Comparison of ENCODE assay signal across 13 mouse cellular contexts in the genomic region with DNA sequence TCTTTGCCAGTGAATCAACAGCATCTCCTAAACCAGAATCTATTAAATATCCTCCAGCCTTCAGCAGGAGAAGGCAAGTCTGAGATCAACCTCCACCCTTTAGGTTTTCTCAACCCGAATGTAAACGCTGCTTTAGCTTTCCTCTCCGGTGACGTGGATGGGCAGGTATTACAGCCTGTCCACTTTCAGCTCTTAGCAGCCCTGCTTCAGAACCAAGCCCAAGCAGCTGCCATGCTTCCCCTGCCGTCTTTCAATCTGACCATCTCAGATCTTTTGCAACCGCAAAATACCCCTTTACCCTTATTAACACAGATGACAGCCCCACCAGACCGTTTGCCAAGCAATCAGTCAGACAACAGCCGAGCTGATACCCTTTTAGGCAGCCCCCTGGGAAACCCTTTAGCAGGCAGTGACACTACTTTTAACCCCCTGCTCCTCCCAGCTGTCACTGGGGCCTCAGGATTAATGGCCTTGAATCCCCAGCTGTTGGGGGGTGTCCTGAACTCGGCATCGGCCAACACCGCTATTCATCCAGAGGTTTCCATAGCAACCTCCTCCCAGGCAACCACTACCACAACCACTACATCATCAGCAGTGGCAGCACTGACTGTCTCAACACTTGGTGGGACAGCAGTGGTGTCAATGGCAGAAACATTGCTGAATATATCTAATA.
DNase-seq lines count a peak whose midpoint lies in the region; ATAC-seq and TF ChIP-seq lines count a peak whose summit lies in the region.
"Had no signal": no experiment of that assay in that cellular context is flagged by ENCODE, and none has a peak within 500 bp of the region (broad histone marks: within the 10 kb centered on the region; RNA-seq: fewer than 3 reads in every experiment).

No protein-coding gene starts in this region.

- no peak overlapping the region for H3K27ac ChIP-seq in kidney, embryonic 16.5 days (ENCODE audit: low read length)
- no peak overlapping the region for H3K27ac ChIP-seq in forebrain, embryonic 15.5 days (replicated peaks)
- no peak overlapping the region for H3K27ac ChIP-seq in thymus, adult 2 months (ENCODE audit: control insufficient read depth, insufficient read depth, low read length)
- H3K27ac ChIP-seq: embryonic facial prominence, embryonic 15.5 days; intestine, embryonic 15.5 days had no signal

- H3K27me3 ChIP-seq in kidney, embryonic 16.5 days (ENCODE audit: insufficient read depth, low read length) = no peaks in the 10 kb centered on the region
- no peaks in the 10 kb centered on the region for H3K27me3 ChIP-seq in forebrain, embryonic 15.5 days
- no peaks in the 10 kb centered on the region for H3K27me3 ChIP-seq in thymus, adult 2 months (ENCODE audit: control insufficient read depth, insufficient read depth, low read length)
- H3K27me3 ChIP-seq: embryonic facial prominence, embryonic 15.5 days; intestine, embryonic 15.5 days; Patski had no signal

- no peaks in the 10 kb centered on the region for H3K36me3 ChIP-seq in kidney, embryonic 16.5 days (ENCODE audit: insufficient read depth, low read length)
- H3K36me3 ChIP-seq in forebrain, embryonic 15.5 days = peaks cover 3% of the 10 kb centered on the region; the same call in 1 of the 2 replicates
- H3K36me3 ChIP-seq in thymus, adult 2 months (ENCODE audit: control insufficient read depth, insufficient read depth, low read length) = no peaks in the 10 kb centered on the region
- H3K36me3 ChIP-seq: embryonic facial prominence, embryonic 15.5 days; intestine, embryonic 15.5 days had no signal

- peak; percentile 31; the same call in 1 of the 2 replicates for ATAC-seq in kidney, embryonic 16.5 days (ENCODE audit: low FRiP score, low TSS enrichment)
- ATAC-seq in forebrain, embryonic 15.5 days (replicated peaks) = peak; percentile 88
- no peak for ATAC-seq in megakaryocyte-erythroid progenitor cell, adult 5-6 weeks (replicated peaks; ENCODE audit: low FRiP score, low TSS enrichment, poor library complexity, severe bottlenecking)
- ATAC-seq: intestine, embryonic 15.5 days; Patski had no signal

- no peaks in the 10 kb centered on the region for H3K9me3 ChIP-seq in kidney, embryonic 16.5 days (ENCODE audit: low read length)
- H3K9me3 ChIP-seq in forebrain, embryonic 15.5 days = no peaks in the 10 kb centered on the region
- H3K9me3 ChIP-seq: embryonic facial prominence, embryonic 15.5 days; intestine, embryonic 15.5 days had no signal

- TF ChIP-seq POLR2A in thymus, adult 2 months (IDR thresholded peaks at IDR 0.05; ENCODE audit: control insufficient read depth, extremely low read depth, insufficient read depth, low read length, poor library complexity) = no peak

- no peak for DNase-seq in kidney, adult 9 months
- peak; percentile 91 for DNase-seq in mesoderm, embryonic 11.5 days (ENCODE audit: low read depth, low spot score)
- peak; percentile 75 for DNase-seq in retina, postnatal 1 day
- no peak for DNase-seq in thymus, adult 18-20 months
- no peak for DNase-seq in thymus, adult 2 months
- DNase-seq: heart, adult 18-20 months; lung, postnatal 36 days had no signal

- no peak overlapping the region for H3K9ac ChIP-seq in kidney, embryonic 16.5 days (replicated peaks; ENCODE audit: low read length)
- no peak overlapping the region for H3K9ac ChIP-seq in forebrain, embryonic 15.5 days (replicated peaks)
- H3K9ac ChIP-seq: embryonic facial prominence, embryonic 15.5 days; intestine, embryonic 15.5 days had no signal

- no peak overlapping the region for H3K4me3 ChIP-seq in kidney, embryonic 16.5 days (ENCODE audit: low read length)
- H3K4me3 ChIP-seq in forebrain, embryonic 15.5 days = no peak overlapping the region
- no peak overlapping the region for H3K4me3 ChIP-seq in thymus, adult 2 months (ENCODE audit: control insufficient read depth, insufficient read depth, low read length)
- H3K4me3 ChIP-seq: embryonic facial prominence, embryonic 15.5 days; intestine, embryonic 15.5 days had no signal

- 30% methylated on average over 11 of the region's 11 CpGs for WGBS in kidney, embryonic 16.5 days
- 22% methylated on average over 11 of the region's 11 CpGs for WGBS in forebrain, embryonic 15.5 days
- 96% methylated on average over 11 of the region's 11 CpGs for WGBS in thymus, adult 2 months

- no peak for TF ChIP-seq CTCF in thymus, adult 2 months (IDR thresholded peaks at IDR 0.05; ENCODE audit: borderline replicate concordance, control insufficient read depth, extremely low read depth, insufficient read depth, low read length, poor library complexity)

- no peak overlapping the region for H3K4me2 ChIP-seq in kidney, embryonic 16.5 days (replicated peaks; ENCODE audit: low read depth, low read length)
- no peak overlapping the region for H3K4me2 ChIP-seq in forebrain, embryonic 15.5 days (replicated peaks)
- H3K4me2 ChIP-seq: embryonic facial prominence, embryonic 15.5 days; intestine, embryonic 15.5 days had no signal

- no peaks in the 10 kb centered on the region for H3K4me1 ChIP-seq in kidney, embryonic 16.5 days (ENCODE audit: insufficient read depth, low read length)
- peaks cover 7% of the 10 kb centered on the region for H3K4me1 ChIP-seq in forebrain, embryonic 15.5 days
- H3K4me1 ChIP-seq in thymus, adult 2 months (replicated peaks; ENCODE audit: control insufficient read depth, insufficient read depth, low read length) = no peaks in the 10 kb centered on the region
- H3K4me1 ChIP-seq: embryonic facial prominence, embryonic 15.5 days; intestine, embryonic 15.5 days had no signal

Comparison
In these comparisons a context has a peak if more than half of its experiments do, and no peak if none do; other contexts are left out.
1. DNase-seq: peak in mesoderm, embryonic 11.5 days (single experiment) and retina, postnatal 1 day (single experiment); none in kidney, adult 9 months (single experiment), thymus, adult 18-20 months (0 of 2) and thymus, adult 2 months (single experiment).